Mouse (Mus musculus): ENCODE data around the gene Actr5.

The Actr5 gene

GRCm38 (mm10) chr2:158624718-158625222, at the start of gene Actr5:
Gene Actr5, plus strand, starts transcription at chr2:158624888.
- DNase-seq (ENCODE audit: low read depth), result peak; percentile 92

DNA sequence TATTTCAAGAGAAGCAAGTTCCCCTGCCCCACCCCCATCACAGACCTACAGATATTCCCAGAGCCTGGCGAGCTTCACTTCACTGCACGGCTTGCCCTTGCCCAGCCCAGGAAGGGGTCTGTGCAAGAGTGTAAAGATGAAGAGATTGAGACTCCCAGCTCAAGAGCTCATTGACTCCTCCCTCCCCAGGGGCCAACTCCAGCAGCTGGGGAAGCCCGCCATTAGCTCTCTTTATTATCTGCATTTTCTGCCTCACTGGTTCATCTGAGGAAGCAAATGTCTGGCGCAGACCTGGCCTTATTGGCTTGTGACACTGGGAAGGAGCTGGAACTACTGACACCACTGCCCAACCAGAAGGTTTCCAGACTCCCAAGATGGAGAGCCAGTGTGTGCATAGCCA, 44.7 kb upstream of the Actr5 start:
- no peak for DNase-seq (ENCODE audit: low read depth)

GRCm38 (mm10) chr2:158584621-158585358, 39.9 kb upstream of the Actr5 start:
- peak; percentile 16 for DNase-seq (ENCODE audit: low read depth)

- DNase-seq (ENCODE audit: low read depth), result no peak
Observed at GRCm38 (mm10) chr2:158588524-158589271, 36.0 kb upstream of the Actr5 start.

GRCm38 (mm10) chr2:158590495-158590894, 34.2 kb upstream of the Actr5 start:
- no peak for DNase-seq (ENCODE audit: low read depth)

- no peak for DNase-seq (ENCODE audit: low read depth)
Observed at GRCm38 (mm10) chr2:158591286-158591685, 33.4 kb upstream of the Actr5 start.

DNA sequence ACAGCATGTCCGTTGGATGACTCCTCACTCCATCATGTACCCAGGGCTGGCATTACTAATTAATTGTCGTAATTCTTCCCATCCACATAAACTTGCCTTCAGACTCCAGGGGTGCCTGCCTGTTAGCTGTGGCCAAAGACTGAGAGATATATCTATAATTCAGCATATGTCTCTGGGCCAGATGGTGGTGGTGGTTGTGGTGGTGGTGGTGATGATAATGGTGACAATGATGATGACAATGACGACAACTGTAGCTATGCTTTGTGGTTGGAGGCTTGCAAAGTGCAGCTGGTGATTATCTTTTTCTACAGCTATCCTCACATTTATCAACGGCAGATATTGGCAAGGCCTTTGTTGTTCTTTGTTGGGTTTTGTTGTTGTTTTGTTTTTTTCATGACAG, 31.3 kb upstream of the Actr5 start:
- DNase-seq (ENCODE audit: low read depth), result no peak

DNA sequence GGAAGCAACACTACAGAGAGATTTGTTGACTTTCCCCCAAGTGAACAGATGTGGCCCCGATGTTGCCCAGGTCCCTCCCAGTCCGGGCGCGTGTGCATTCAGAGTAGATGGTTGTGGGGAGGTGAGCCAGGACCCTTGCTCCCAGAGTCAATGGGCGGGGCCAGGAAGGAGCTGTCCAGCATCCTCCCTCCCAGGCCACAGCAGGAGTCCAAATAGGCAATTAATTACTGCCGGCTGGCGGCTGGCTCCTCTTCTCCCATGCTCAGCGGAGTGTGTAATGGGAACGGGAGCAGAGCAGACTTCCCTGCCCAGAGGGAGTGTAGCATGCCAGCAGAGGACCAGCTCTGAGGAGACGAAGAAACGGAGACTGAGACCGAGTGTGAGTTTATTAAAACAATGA, 29.6 kb upstream of the Actr5 start:
- DNase-seq (ENCODE audit: low read depth), result no peak

GRCm38 (mm10) chr2:158595577-158595976, 29.1 kb upstream of the Actr5 start:
- DNase-seq (ENCODE audit: low read depth), result no peak

DNA sequence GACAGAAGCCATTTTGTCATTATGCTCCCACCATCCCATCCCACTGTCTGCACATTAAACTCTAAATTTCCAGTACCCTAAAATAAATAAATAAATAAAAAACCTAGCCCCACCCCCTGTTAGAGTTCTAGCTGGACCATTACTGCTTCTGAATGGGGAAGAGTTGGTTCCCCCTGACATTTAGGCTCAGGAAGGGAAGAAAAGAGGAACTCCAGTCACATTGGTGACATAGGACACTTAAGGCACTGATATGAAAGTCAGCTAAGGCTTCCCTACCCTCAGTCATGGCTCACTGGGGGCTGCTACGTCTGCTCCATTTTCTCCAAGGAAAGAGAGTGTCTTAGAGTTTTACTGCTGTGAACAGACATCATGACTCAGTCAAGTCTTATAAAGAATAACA, 27.9 kb upstream of the Actr5 start:
- DNase-seq (ENCODE audit: low read depth), result no peak

- DNase-seq (ENCODE audit: low read depth), result no peak
Observed at GRCm38 (mm10) chr2:158600517-158600916, 24.2 kb upstream of the Actr5 start.

DNA sequence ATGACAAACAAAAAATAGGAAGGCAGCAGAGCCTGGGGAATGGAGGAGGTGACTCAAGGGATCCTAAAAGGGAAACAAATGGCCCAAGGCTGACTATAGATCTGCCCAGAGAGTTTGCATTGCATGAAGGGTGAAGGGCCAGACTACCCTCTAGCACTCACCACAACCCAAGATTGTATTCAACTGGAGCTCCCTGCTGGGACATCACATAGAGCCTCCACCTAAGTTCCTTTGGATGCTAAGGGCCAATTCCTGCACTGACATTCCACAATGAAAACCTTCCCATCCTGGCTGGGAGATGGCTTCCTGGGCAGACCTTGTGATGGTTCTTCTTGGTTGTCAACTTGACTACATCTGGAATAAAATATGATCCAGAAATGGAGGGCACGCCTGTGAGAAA, 23.4 kb upstream of the Actr5 start:
- no peak for DNase-seq (ENCODE audit: low read depth)

GRCm38 (mm10) chr2:158602663-158603062, 22.0 kb upstream of the Actr5 start:
- DNase-seq (ENCODE audit: low read depth), result no peak

DNA sequence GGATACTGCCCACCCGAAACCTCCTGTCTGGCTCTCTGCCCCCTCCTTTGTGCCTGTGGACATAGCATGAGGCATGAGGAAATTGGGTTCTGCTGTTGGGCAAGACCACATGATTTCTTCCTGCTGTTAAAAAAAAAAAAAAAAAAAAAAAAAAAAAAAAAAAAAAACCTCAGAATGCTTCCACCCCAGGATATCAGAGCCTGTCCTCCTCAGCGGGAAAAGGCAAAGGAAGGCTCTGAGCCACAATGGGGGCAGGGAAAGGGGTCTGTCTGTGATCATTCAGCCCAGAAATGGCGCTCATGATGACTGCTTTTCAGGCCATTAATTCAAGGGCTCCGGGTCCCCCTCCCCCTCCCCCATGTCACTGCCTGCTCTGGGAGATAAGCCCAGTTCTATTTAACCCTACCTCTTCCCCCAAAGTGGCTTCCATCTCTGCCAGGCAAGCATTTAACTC, 18.1 kb upstream of the Actr5 start:
- DNase-seq (ENCODE audit: low read depth), result no peak

- no peak for DNase-seq (ENCODE audit: low read depth)
Observed at GRCm38 (mm10) chr2:158609681-158610080, 15.0 kb upstream of the Actr5 start.

GRCm38 (mm10) chr2:158610488-158611325, 14.0 kb upstream of the Actr5 start, which contains the start of gene Slc32a1:
Gene Slc32a1, plus strand, starts transcription at chr2:158610767.
- no peak for DNase-seq (ENCODE audit: low read depth)

GRCm38 (mm10) chr2:158611326-158611719, 13.4 kb upstream of the Actr5 start:
- DNase-seq (ENCODE audit: low read depth), result no peak

DNA sequence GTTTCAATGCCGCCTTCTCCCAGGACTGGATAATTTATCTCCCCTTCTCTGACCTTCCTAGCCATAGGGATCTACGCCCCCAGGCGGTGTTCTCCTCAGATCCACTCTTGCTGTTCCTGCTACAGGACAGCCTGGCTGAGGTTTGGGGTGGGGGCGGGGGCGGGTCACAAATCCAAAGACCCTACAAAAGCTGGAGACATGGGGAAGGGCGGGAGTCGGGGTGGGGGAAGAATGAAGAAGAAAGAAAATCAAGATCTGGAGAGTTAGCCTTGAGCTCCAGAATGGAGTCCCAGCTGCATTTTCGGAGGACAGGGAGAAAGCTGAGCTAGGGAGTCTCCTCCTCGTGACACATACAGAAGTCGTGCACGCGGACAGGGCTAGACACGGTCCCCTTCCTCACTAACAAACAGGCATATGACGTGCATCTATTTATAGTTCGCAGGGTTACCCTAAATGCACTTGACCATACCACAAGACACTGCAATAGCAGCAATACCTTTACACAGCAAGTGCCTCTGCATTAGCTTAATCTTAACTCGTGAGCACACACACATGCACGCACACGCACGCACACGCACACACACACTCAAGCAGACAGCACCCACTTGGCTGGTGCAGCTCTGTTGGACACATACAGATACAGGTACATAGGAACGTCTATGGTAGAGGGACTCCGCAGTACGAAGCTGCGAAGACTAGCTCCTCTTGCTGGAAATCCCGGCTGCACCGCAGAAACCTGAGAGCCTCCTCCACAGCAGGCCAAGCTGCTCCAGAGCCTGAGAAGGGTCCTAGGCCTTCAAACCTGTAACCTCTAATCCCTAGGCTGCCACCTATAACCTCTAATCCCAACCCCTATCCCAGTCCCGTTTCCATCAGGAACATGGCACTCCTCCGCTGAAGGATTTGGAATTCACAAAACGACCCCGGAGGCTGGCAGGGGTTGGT, 12.7 kb upstream of the Actr5 start:
- no peak for DNase-seq (ENCODE audit: low read depth)

- no peak for DNase-seq (ENCODE audit: low read depth)
Observed at GRCm38 (mm10) chr2:158612671-158613250, 11.9 kb upstream of the Actr5 start.

DNA sequence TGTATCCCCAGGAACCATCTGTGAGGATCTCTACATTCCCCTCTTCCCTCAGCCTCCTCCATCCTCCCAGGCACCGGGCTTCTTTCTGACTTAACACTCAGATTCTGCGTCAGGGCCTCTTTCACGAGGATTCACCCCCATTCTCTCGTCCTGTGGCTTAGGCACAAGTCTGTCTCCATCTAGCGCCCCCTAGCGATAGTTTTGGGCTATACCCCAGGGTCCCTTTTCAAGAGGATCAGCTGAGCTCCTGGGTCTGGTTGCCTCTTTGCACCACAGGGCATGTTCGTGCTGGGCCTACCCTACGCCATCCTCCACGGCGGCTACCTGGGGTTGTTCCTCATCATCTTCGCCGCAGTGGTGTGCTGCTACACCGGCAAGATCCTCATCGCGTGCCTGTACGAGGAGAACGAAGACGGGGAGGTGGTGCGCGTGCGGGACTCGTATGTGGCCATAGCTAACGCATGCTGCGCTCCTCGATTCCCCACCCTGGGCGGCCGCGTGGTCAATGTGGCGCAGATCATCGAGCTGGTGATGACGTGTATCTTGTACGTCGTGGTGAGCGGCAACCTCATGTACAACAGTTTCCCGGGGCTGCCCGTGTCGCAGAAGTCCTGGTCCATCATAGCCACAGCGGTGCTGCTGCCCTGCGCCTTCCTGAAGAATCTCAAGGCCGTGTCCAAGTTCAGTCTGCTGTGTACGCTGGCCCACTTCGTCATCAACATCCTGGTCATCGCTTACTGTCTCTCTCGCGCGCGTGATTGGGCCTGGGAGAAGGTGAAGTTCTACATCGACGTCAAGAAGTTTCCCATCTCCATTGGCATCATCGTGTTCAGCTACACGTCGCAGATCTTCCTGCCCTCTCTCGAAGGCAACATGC, 10.9 kb upstream of the Actr5 start:
- DNase-seq (ENCODE audit: low read depth), result peak; percentile 54
